Mouse (Mus musculus) C2C12 (cell line): ENCODE data around the gene Sept14.

Source experiments
- CEBPB ChIP-seq: IDR thresholded peaks from one replicate; pipeline ENCODE4 v1.6.1; 2011; ENCODE audit warnings: low read depth, mild to moderate bottlenecking, control low read depth, moderate library complexity
- CTCF ChIP-seq: IDR thresholded peaks from one replicate; pipeline ENCODE4 v1.5.1; 2011; ENCODE audit not compliant: control insufficient read depth, insufficient read depth, insufficient read length
- FOSL1 ChIP-seq: IDR thresholded peaks from one replicate; pipeline ENCODE4 v1.8.0; 2011; ENCODE audit warnings: mild to moderate bottlenecking, low read length; ENCODE audit not compliant: poor library complexity, insufficient read depth, severe bottlenecking
- MAX ChIP-seq: IDR thresholded peaks from one replicate; pipeline ENCODE4 v1.6.1; 2011; ENCODE audit warnings: mild to moderate bottlenecking, control low read depth
- MYOG ChIP-seq: IDR thresholded peaks from one replicate; pipeline ENCODE4 v1.6.1; 2011; ENCODE audit not compliant: control insufficient read depth, insufficient read length; ENCODE audit errors: extremely low read depth
- USF1 ChIP-seq: IDR thresholded peaks from one replicate; pipeline ENCODE4 v1.6.1; 2011; ENCODE audit warnings: low read depth, mild to moderate bottlenecking, control low read depth, moderate library complexity

- TF ChIP-seq CTCF, result no peak
- no peak for TF ChIP-seq USF1
- TF ChIP-seq MAX, result no peak
- no peak for TF ChIP-seq CEBPB
- no peak for TF ChIP-seq MYOG
- TF ChIP-seq FOSL1, result no peak
These were observed 18.5 kb upstream of the Sept14 start for GRCm38 (mm10) chr5:129726784-129727183.
